Mouse (Mus musculus): ENCODE measurements around the gene Nrros. TPM values are rescaled to one million over a fixed set of nuclear protein-coding genes. Genes with fewer than 3 reads are reported as not detected.

Gene Nrros
- polyA plus RNA-seq, 1 experiment: 227 TPM

GRCm38 (mm10) chr16:32144592-32144991 is 20.8 kb downstream of the Nrros start:
- H3K4me1 ChIP-seq (ENCODE audit: control insufficient read depth, insufficient read depth, low read length): no peaks in the 10 kb centered on the region
- no peak overlapping the region for H3K27ac ChIP-seq (ENCODE audit: insufficient read depth, low read depth, low read length)
- no peak for TF ChIP-seq CTCF (IDR thresholded peaks at IDR 0.05; ENCODE audit: low read depth, low read length)
- no peak for TF ChIP-seq POLR2A (IDR thresholded peaks at IDR 0.05; ENCODE audit: borderline replicate concordance, low read depth, low read length)
- no peak overlapping the region for H3K4me3 ChIP-seq (ENCODE audit: insufficient read depth, low read length)

GRCm38 (mm10) chr16:32143766-32144165 is 21.6 kb downstream of the Nrros start:
- TF ChIP-seq CTCF (IDR thresholded peaks at IDR 0.05; ENCODE audit: low read depth, low read length) (no peak), POLR2A (IDR thresholded peaks at IDR 0.05; ENCODE audit: borderline replicate concordance, low read depth, low read length) (no peak)
- no peaks in the 10 kb centered on the region for H3K4me1 ChIP-seq (ENCODE audit: control insufficient read depth, insufficient read depth, low read length)
- no peak overlapping the region for H3K27ac ChIP-seq (ENCODE audit: insufficient read depth, low read depth, low read length)
- H3K4me3 ChIP-seq (ENCODE audit: insufficient read depth, low read length): no peak overlapping the region

GRCm38 (mm10) chr16:32138954-32139353 is 26.4 kb downstream of the Nrros start:
- Histone ChIP-seq H3K27ac (ENCODE audit: insufficient read depth, low read depth, low read length) (no peak overlapping the region), H3K4me3 (ENCODE audit: insufficient read depth, low read length) (no peak overlapping the region), H3K4me1 (ENCODE audit: control insufficient read depth, insufficient read depth, low read length) (no peaks in the 10 kb centered on the region)
- no peak for TF ChIP-seq POLR2A (IDR thresholded peaks at IDR 0.05; ENCODE audit: borderline replicate concordance, low read depth, low read length)
- no peak for TF ChIP-seq CTCF (IDR thresholded peaks at IDR 0.05; ENCODE audit: low read depth, low read length)

GRCm38 (mm10) chr16:32135842-32136357 is 29.5 kb downstream of the Nrros start:
- H3K27ac ChIP-seq (ENCODE audit: insufficient read depth, low read depth, low read length): no peak overlapping the region
- H3K4me3 ChIP-seq (ENCODE audit: insufficient read depth, low read length): no peak overlapping the region
- H3K4me1 ChIP-seq (ENCODE audit: control insufficient read depth, insufficient read depth, low read length): peaks cover under 1% of the 10 kb centered on the region
- TF ChIP-seq CTCF (IDR thresholded peaks at IDR 0.05; ENCODE audit: low read depth, low read length): no peak
- no peak for TF ChIP-seq POLR2A (IDR thresholded peaks at IDR 0.05; ENCODE audit: borderline replicate concordance, low read depth, low read length)

- H3K4me3 ChIP-seq (ENCODE audit: insufficient read depth, low read length): no peak overlapping the region
- H3K27ac ChIP-seq (ENCODE audit: insufficient read depth, low read depth, low read length): no peak overlapping the region
- peaks cover 18% of the 10 kb centered on the region for H3K4me1 ChIP-seq (ENCODE audit: control insufficient read depth, insufficient read depth, low read length)
- TF ChIP-seq CTCF (IDR thresholded peaks at IDR 0.05; ENCODE audit: low read depth, low read length) (no peak), POLR2A (IDR thresholded peaks at IDR 0.05; ENCODE audit: borderline replicate concordance, low read depth, low read length) (no peak)
These were observed 32.2 kb downstream of the Nrros start for GRCm38 (mm10) chr16:32133148-32133547.

- Histone ChIP-seq H3K27ac (ENCODE audit: insufficient read depth, low read depth, low read length) (peak overlapping the region; percentile 64), H3K4me1 (ENCODE audit: control insufficient read depth, insufficient read depth, low read length) (peaks cover 21% of the 10 kb centered on the region), H3K4me3 (ENCODE audit: insufficient read depth, low read length) (peak overlapping the region; percentile 38)
- TF ChIP-seq CTCF (IDR thresholded peaks at IDR 0.05; ENCODE audit: low read depth, low read length) (no peak), POLR2A (IDR thresholded peaks at IDR 0.05; ENCODE audit: borderline replicate concordance, low read depth, low read length) (no peak)
These were observed 35.1 kb downstream of the Nrros start for GRCm38 (mm10) chr16:32130190-32130826.

GRCm38 (mm10) chr16:32129449-32130189 is 35.8 kb downstream of the Nrros start:
- TF ChIP-seq POLR2A (IDR thresholded peaks at IDR 0.05; ENCODE audit: borderline replicate concordance, low read depth, low read length) (no peak), CTCF (IDR thresholded peaks at IDR 0.05; ENCODE audit: low read depth, low read length) (no peak)
- peak overlapping the region; percentile 38 for H3K4me3 ChIP-seq (ENCODE audit: insufficient read depth, low read length)
- H3K4me1 ChIP-seq (ENCODE audit: control insufficient read depth, insufficient read depth, low read length): peaks cover 27% of the 10 kb centered on the region
- H3K27ac ChIP-seq (ENCODE audit: insufficient read depth, low read depth, low read length): peak overlapping the region; percentile 46

GRCm38 (mm10) chr16:32127046-32127445 is 38.3 kb downstream of the Nrros start:
- no peak overlapping the region for H3K4me3 ChIP-seq (ENCODE audit: insufficient read depth, low read length)
- H3K27ac ChIP-seq (ENCODE audit: insufficient read depth, low read depth, low read length): no peak overlapping the region
- TF ChIP-seq CTCF (IDR thresholded peaks at IDR 0.05; ENCODE audit: low read depth, low read length) (no peak), POLR2A (IDR thresholded peaks at IDR 0.05; ENCODE audit: borderline replicate concordance, low read depth, low read length) (no peak)
- H3K4me1 ChIP-seq (ENCODE audit: control insufficient read depth, insufficient read depth, low read length): peaks cover 32% of the 10 kb centered on the region

GRCm38 (mm10) chr16:32125364-32125763 is 40.0 kb downstream of the Nrros start:
- Histone ChIP-seq H3K4me3 (ENCODE audit: insufficient read depth, low read length) (no peak overlapping the region), H3K27ac (ENCODE audit: insufficient read depth, low read depth, low read length) (no peak overlapping the region), H3K4me1 (ENCODE audit: control insufficient read depth, insufficient read depth, low read length) (peaks cover 26% of the 10 kb centered on the region)
- TF ChIP-seq POLR2A (IDR thresholded peaks at IDR 0.05; ENCODE audit: borderline replicate concordance, low read depth, low read length) (no peak), CTCF (IDR thresholded peaks at IDR 0.05; ENCODE audit: low read depth, low read length) (no peak)

All from bone marrow macrophage, adult 2 months (primary cell).